Mouse (Mus musculus): Measurements from ENCODE around the gene Ros1. TPM values are rescaled to one million over a fixed set of nuclear protein-coding genes. Genes with fewer than 3 reads are reported as not detected.
A peak's percentile ranks its signal among the peaks of the same experiment; 100 is the strongest.

Ros1 gene
- total and polyA plus RNA-seq, 2 experiments: not detected

DNA sequence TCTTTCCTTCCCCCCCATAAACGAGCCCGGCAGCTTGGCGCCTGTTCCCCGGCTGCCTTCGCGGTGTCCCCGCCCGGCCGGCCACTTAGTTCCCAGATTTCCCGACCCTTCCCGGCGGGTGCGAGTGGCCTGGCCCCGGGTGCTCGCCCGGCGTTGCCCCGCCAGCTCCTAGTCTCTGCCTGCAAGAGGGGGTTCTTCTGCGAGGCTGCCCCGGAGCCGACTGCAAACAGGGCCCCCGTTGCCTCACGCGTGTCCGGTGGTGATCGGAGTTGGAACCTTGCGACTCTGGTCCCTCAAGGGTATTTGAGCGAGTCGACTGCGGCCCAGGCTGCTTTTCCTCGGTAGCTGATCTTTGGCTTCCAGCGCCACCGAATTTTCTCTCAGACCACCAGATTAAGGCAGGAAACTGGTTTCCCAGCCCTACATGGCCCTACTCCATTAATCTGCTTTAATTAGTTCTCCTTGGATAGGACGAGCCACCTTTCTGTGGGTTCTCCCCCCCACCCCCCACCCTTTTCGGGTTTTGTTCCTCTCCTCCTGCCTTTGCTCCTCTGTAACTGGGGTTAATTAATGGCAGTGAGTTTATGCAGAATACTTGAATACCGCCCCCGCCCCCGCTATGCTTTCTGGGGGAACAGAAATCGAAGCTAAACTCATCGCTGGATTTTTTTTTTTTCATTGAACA lies 39.1 kb upstream of the Ros1 start:
- Histone ChIP-seq H3K4me3 (ENCODE audit: insufficient read depth, low read depth, low read length) (peak overlapping the region; percentile 91), H3K9ac (ENCODE audit: low read depth, low read length) (peak overlapping the region; percentile 94), H3K27me3 (ENCODE audit: control insufficient read depth, insufficient read depth, low read length) (no peaks in the 10 kb centered on the region), H3K27ac (replicated peaks; ENCODE audit: insufficient read depth, low read depth, low read length) (peak overlapping the region; percentile 55; the same call in 1 of the 2 replicates), H3K79me2 (ENCODE audit: control insufficient read depth, insufficient read depth, low read length) (peaks cover 18% of the 10 kb centered on the region; the same call in 1 of the 2 replicates), H3K4me1 (ENCODE audit: control insufficient read depth, insufficient read depth, low read length) (peaks cover 10% of the 10 kb centered on the region), H3K36me3 (ENCODE audit: control insufficient read depth, insufficient read depth, low read length) (no peaks in the 10 kb centered on the region)
- DNase-seq (ENCODE audit: extremely low read depth, low read depth, low spot score): peak; percentile 23
- WGBS: under 1% methylated on average over 36 of the region's 40 CpGs
- TF ChIP-seq CTCF (IDR thresholded peaks at IDR 0.05; ENCODE audit: low read depth, low read length) (no peak), POLR2A (IDR thresholded peaks at IDR 0.05; ENCODE audit: extremely low read depth, insufficient read depth, low read length) (no peak)

- H3K4me1 ChIP-seq (ENCODE audit: control insufficient read depth, insufficient read depth, low read length): peaks cover 10% of the 10 kb centered on the region
- H3K9ac ChIP-seq (ENCODE audit: low read depth, low read length): peak within 1 kb of the TSS; percentile 94
- TF ChIP-seq POLR2A (IDR thresholded peaks at IDR 0.05; ENCODE audit: extremely low read depth, insufficient read depth, low read length): 0 out of 2 replicates have a peak, but pooled peaks have one; percentile 60
- no peak for TF ChIP-seq CTCF (IDR thresholded peaks at IDR 0.05; ENCODE audit: low read depth, low read length)
- WGBS: under 1% methylated on average over 49 of the region's 60 CpGs
- peak within 1 kb of the TSS; percentile 91 for H3K4me3 ChIP-seq (ENCODE audit: insufficient read depth, low read depth, low read length)
- peaks cover 18% of the 10 kb centered on the region; the same call in 1 of the 2 replicates for H3K79me2 ChIP-seq (ENCODE audit: control insufficient read depth, insufficient read depth, low read length)
- DNase-seq (ENCODE audit: extremely low read depth, low read depth, low spot score): peak; percentile 64
- peak within 1 kb of the TSS; percentile 55 for H3K27ac ChIP-seq (replicated peaks; ENCODE audit: insufficient read depth, low read depth, low read length)
- H3K27me3 ChIP-seq (ENCODE audit: control insufficient read depth, insufficient read depth, low read length): no peaks in the 10 kb centered on the region
- H3K36me3 ChIP-seq (ENCODE audit: control insufficient read depth, insufficient read depth, low read length): no peaks in the 10 kb centered on the region
Observed at GRCm38 (mm10) chr10:52233301-52233968, 38.4 kb upstream of the Ros1 start, which contains the start of gene Dcbld1. Gene Dcbld1 (plus strand): TSS chr10:52233619.

DNA sequence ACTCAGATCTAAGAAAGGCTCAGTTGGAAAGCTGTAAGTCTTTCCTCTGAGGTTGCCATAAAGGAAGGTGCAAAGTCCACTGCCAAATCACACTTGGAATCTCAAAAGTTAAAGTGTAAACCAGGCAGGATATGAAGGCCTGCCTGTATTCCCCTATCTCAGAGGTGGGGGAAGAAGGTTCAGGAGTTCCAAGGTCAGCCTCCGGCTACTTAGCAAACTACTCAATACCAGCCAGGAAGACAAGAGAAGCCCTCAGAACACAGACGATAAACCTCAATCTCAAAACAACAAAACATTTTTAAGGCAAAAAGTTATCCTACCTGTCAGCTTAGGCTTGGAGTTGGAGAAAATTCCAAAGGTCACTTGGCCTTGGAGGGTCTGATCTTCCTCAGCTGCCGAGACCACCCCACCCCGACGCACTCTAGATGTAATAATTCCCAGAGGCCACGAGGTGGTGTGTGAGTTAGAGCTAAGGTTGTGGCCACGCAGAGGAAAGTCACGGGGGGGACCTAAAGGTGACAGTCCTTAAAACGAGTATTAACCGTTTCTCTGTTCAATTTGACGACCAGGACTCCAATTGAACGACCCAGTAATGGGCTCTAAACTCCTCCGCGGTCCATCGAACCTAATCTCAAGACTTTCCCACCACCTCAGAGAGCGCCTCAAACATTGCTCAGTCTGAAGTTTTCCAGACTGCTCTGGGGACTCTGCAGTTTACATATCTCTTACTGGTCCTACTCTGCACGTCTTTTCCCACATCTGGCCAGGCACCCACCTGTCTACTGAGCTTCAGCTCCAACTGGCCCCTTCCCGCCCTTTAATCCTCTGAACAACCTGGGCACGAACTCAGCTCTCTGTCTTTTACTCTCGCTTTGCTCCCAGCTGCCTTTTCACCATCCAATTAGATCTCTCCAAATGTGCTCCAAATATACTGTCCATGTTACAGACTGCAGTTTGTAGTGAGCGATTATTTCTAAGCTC lies 37.4 kb upstream of the Ros1 start:
- H3K36me3 ChIP-seq (ENCODE audit: control insufficient read depth, insufficient read depth, low read length): no peaks in the 10 kb centered on the region
- H3K9ac ChIP-seq (ENCODE audit: low read depth, low read length): peak overlapping the region; percentile 16; the same call in 1 of the 2 replicates
- peaks cover 10% of the 10 kb centered on the region for H3K4me1 ChIP-seq (ENCODE audit: control insufficient read depth, insufficient read depth, low read length)
- H3K4me3 ChIP-seq (ENCODE audit: insufficient read depth, low read depth, low read length): peak overlapping the region; percentile 91; the same call in 1 of the 2 replicates
- 7% methylated on average over 21 of the region's 21 CpGs for WGBS
- TF ChIP-seq CTCF (IDR thresholded peaks at IDR 0.05; ENCODE audit: low read depth, low read length) (peak; percentile 43), POLR2A (IDR thresholded peaks at IDR 0.05; ENCODE audit: extremely low read depth, insufficient read depth, low read length) (no peak)
- peak overlapping the region; percentile 15 for H3K27ac ChIP-seq (replicated peaks; ENCODE audit: insufficient read depth, low read depth, low read length)
- H3K27me3 ChIP-seq (ENCODE audit: control insufficient read depth, insufficient read depth, low read length): no peaks in the 10 kb centered on the region
- H3K79me2 ChIP-seq (ENCODE audit: control insufficient read depth, insufficient read depth, low read length): peaks cover 12% of the 10 kb centered on the region; the same call in 1 of the 2 replicates
- DNase-seq (ENCODE audit: extremely low read depth, low read depth, low spot score): peak; percentile 86

DNA sequence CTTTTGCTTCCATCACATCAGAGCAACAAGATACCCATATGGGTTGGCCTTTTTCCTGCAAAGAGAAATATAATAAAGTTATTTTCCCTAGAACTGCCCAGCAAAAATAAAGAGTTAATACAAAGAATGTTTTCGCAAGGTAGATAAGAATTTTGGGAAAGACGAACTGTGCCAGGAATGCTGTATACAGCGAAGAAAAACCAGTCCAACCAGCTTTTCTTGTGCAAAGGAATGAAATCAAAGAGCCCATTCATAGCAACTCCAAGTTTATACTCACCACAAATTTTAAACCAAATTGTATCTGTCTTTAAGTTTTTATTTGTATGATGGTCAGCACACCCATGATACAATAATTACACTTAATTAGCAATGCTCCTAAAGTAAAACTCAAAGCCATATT lies 24.6 kb upstream of the Ros1 start:
- no peak for DNase-seq (ENCODE audit: extremely low read depth, low read depth, low spot score)
- Histone ChIP-seq H3K27ac (replicated peaks; ENCODE audit: insufficient read depth, low read depth, low read length) (no peak overlapping the region), H3K27me3 (ENCODE audit: control insufficient read depth, insufficient read depth, low read length) (no peaks in the 10 kb centered on the region), H3K36me3 (ENCODE audit: control insufficient read depth, insufficient read depth, low read length) (no peaks in the 10 kb centered on the region), H3K79me2 (ENCODE audit: control insufficient read depth, insufficient read depth, low read length) (no peaks in the 10 kb centered on the region), H3K4me1 (ENCODE audit: control insufficient read depth, insufficient read depth, low read length) (no peaks in the 10 kb centered on the region), H3K9ac (ENCODE audit: low read depth, low read length) (no peak overlapping the region), H3K4me3 (ENCODE audit: insufficient read depth, low read depth, low read length) (no peak overlapping the region)
- WGBS: 69% methylated on average over 3 of the region's 3 CpGs
- TF ChIP-seq POLR2A (IDR thresholded peaks at IDR 0.05; ENCODE audit: extremely low read depth, insufficient read depth, low read length): no peak
- no peak for TF ChIP-seq CTCF (IDR thresholded peaks at IDR 0.05; ENCODE audit: low read depth, low read length)

DNA sequence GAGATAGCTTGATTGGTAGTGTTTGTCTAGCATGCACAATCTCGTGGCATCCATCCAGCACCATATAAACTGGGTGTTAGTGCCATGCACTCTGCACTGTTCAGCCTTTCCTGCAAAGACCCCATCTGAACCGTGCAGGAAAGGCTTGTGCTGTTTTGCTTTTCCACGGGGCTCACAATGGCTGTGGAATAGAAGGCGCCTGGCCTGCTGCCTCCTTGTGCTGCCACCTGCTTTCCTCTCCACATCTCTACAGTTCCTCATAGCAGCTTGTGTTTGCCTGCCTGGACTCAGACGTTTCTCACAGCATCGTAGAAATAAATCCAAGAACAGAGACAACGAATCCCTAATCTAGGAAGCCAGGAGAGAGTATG lies 22.5 kb upstream of the Ros1 start:
- no peaks in the 10 kb centered on the region for H3K4me1 ChIP-seq (ENCODE audit: control insufficient read depth, insufficient read depth, low read length)
- no peaks in the 10 kb centered on the region for H3K79me2 ChIP-seq (ENCODE audit: control insufficient read depth, insufficient read depth, low read length)
- H3K27ac ChIP-seq (replicated peaks; ENCODE audit: insufficient read depth, low read depth, low read length): no peak overlapping the region
- 62% methylated on average over 7 of the region's 7 CpGs for WGBS
- H3K36me3 ChIP-seq (ENCODE audit: control insufficient read depth, insufficient read depth, low read length): no peaks in the 10 kb centered on the region
- 0 out of 2 replicates have a peak, but pooled peaks have one; percentile 2 for TF ChIP-seq CTCF (IDR thresholded peaks at IDR 0.05; ENCODE audit: low read depth, low read length)
- no peak for TF ChIP-seq POLR2A (IDR thresholded peaks at IDR 0.05; ENCODE audit: extremely low read depth, insufficient read depth, low read length)
- no peak overlapping the region for H3K9ac ChIP-seq (ENCODE audit: low read depth, low read length)
- no peak overlapping the region for H3K4me3 ChIP-seq (ENCODE audit: insufficient read depth, low read depth, low read length)
- no peaks in the 10 kb centered on the region for H3K27me3 ChIP-seq (ENCODE audit: control insufficient read depth, insufficient read depth, low read length)
- no peak for DNase-seq (ENCODE audit: extremely low read depth, low read depth, low spot score)
